Mouse (Mus musculus) thymus, adult 2 months (tissue): Measurements from ENCODE around the gene Ftcd. TPM values are rescaled to one million over a fixed set of nuclear protein-coding genes. Genes with fewer than 3 reads are reported as not detected.

Source experiments
- DNase-seq: peaks from one replicate; pipeline ENCODE4 v3.0.0; 2021
- H3K27ac ChIP-seq: fragments of 200-500 bp; 2 replicates; pipeline ENCODE4 v1.5.1; 2012; ENCODE audit warnings: low read length, control low read depth; ENCODE audit not compliant: control insufficient read depth, insufficient read depth
- H3K27me3 ChIP-seq: fragments of 200-500 bp; 2 replicates; pipeline ENCODE4 v1.6.1; 2012; ENCODE audit warnings: mild to moderate bottlenecking, low read length, moderate library complexity, mixed read lengths; ENCODE audit not compliant: control insufficient read depth, insufficient read depth
- H3K36me3 ChIP-seq: fragments of 200-500 bp; 2 replicates; pipeline ENCODE4 v1.6.1; 2012; ENCODE audit warnings: mild to moderate bottlenecking, low read length, moderate library complexity; ENCODE audit not compliant: control insufficient read depth, insufficient read depth
- H3K4me1 ChIP-seq: fragments of 200-500 bp; replicated peaks from 2 replicates; pipeline ENCODE4 v1.6.1; 2012; ENCODE audit warnings: low read length; ENCODE audit not compliant: control insufficient read depth, insufficient read depth
- H3K4me3 ChIP-seq: fragments of 200-500 bp; 2 replicates; pipeline ENCODE4 v1.5.1; 2012; ENCODE audit warnings: mild to moderate bottlenecking, low read length, control low read depth, moderate library complexity; ENCODE audit not compliant: control insufficient read depth, insufficient read depth
- CTCF ChIP-seq: fragments of 200-500 bp; IDR thresholded peaks from 2 replicates; pipeline ENCODE4 v1.5.1; 2012; ENCODE audit warnings: mild to moderate bottlenecking, control low read depth, low read length, moderate library complexity, borderline replicate concordance; ENCODE audit not compliant: control insufficient read depth, poor library complexity, insufficient read depth; ENCODE audit errors: extremely low read depth
- POLR2A ChIP-seq: fragments of 200-500 bp; IDR thresholded peaks from 2 replicates; pipeline ENCODE4 v1.6.1; 2012; ENCODE audit warnings: mild to moderate bottlenecking, low read length, control low read depth, moderate library complexity; ENCODE audit not compliant: control insufficient read depth, poor library complexity, insufficient read depth; ENCODE audit errors: extremely low read depth
- WGBS: fragments of 180-500 bp; shearing (Covaris S2); methylation state at CpG from one replicate; pipeline ENCODE4 v1.1.7; 2018; 5-methylcytosine and 5-hydroxymethylcytosine counted together
- polyA plus RNA-seq: library from polyadenylated mRNA; depleted of rRNA; stranded (reverse); fragments of >200 nt; gene quantifications from 2 replicates; pipeline ENCODE4 v1.2.3, GENCODE M21; 2012

The Ftcd gene
- polyA plus RNA-seq, 1 experiment, result 0.03 TPM

- Histone ChIP-seq H3K4me3 (no peak overlapping the region), H3K27ac (no peak overlapping the region), H3K36me3 (0 out of 2 replicates have a peak, but pooled peaks cover 7% of the 10 kb centered on the region), H3K27me3 (no peaks in the 10 kb centered on the region), H3K4me1 (no peaks in the 10 kb centered on the region)
- TF ChIP-seq CTCF (no peak), POLR2A (no peak)
- WGBS, result 93% methylated on average over 5 of the region's 5 CpGs
- no peak for DNase-seq
Measured at GRCm38 (mm10) chr10:76554061-76554460, 21.4 kb upstream of the Ftcd start.

DNA sequence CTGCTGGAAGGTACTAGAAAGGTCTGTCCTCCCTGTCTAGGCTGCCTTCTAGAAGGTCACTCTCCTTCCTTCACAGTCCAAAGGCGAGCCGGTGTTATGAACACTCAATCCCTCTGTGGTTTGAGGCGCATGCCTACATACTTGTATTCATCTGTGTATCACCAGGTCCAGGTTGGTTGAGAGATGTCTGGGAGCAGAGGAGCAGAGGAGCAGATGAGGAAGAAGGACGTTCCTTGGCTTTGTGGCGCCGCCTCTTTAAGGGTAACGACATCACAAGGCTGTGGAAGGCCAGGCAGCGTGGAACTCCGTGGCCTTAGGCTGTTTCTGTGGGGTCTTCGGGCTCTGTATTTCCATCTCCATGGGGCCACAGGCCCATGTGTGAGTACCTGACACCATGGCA is 13.5 kb upstream of the Ftcd start, which contains the start of gene Spatc1l:
Spatc1l (plus strand) TSS at position 301 of the 400 bp plus-strand sequence.
- DNase-seq, result no peak
- no peaks in the 10 kb centered on the region for H3K36me3 ChIP-seq
- H3K27me3 ChIP-seq, result no peaks in the 10 kb centered on the region
- WGBS, result 85% methylated on average over 10 of the region's 10 CpGs
- H3K4me3 ChIP-seq, result no peak within 1 kb of the TSS
- H3K27ac ChIP-seq, result no peak within 1 kb of the TSS
- TF ChIP-seq CTCF, result no peak
- no peak for TF ChIP-seq POLR2A
- no peaks in the 10 kb centered on the region for H3K4me1 ChIP-seq

DNA sequence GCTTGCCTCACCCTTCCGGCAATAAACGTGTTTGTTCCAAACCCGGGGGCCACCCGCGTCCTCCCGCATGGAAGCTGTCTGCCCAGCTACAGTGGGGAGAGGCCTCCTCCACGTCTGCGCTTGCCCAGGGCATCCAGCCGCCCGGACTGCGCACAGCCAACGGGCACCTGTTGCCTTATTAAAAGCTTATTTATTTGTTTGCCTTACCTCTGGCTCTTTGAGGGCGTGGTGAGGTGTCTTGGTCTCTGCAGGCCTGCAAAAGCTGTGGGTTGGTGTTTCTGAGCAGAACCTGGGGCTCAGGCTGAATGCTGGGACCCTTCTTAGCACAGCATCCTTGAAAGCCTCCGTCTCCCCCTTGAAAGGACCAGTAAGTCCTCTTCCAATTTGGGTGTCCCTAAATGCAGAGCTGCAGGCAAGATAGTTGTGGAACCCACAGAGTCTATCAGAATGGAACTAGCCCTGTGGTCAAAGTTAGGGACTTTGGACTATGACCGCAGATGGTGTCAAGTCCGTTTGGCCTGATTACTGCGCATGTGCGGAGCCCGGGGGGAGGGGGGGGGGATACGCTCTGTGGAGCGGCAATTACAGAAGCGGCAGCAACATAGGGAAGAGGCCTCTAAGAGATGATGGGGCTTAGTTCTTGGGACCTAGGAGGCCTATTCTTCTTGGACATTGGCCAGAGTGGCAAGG is 5.3 kb upstream of the Ftcd start:
- H3K27me3 ChIP-seq, result no peaks in the 10 kb centered on the region

GRCm38 (mm10) chr10:76571070-76571469 is 4.4 kb upstream of the Ftcd start:
- 47% methylated on average over 2 of the region's 2 CpGs for WGBS
- TF ChIP-seq POLR2A (no peak), CTCF (no peak)
- no peaks in the 10 kb centered on the region for H3K27me3 ChIP-seq
- H3K36me3 ChIP-seq, result no peaks in the 10 kb centered on the region
- no peaks in the 10 kb centered on the region for H3K4me1 ChIP-seq
- DNase-seq, result no peak
- H3K27ac ChIP-seq, result no peak overlapping the region
- no peak overlapping the region for H3K4me3 ChIP-seq

More for the DNA sequence above, 5.3 kb upstream of the Ftcd start:
- Histone ChIP-seq H3K4me1 (no peaks in the 10 kb centered on the region), H3K4me3 (no peak overlapping the region), H3K36me3 (no peaks in the 10 kb centered on the region), H3K27ac (no peak overlapping the region)
- TF ChIP-seq POLR2A, result no peak
- no peak for TF ChIP-seq CTCF
- 94% methylated on average over 22 of the region's 22 CpGs for WGBS
- DNase-seq, result no peak

GRCm38 (mm10) chr10:76572151-76572550 is 3.3 kb upstream of the Ftcd start:
- DNase-seq, result no peak
- Histone ChIP-seq H3K27me3 (no peaks in the 10 kb centered on the region), H3K4me1 (no peaks in the 10 kb centered on the region), H3K4me3 (no peak overlapping the region), H3K27ac (no peak overlapping the region), H3K36me3 (no peaks in the 10 kb centered on the region)
- 94% methylated on average over 3 of the region's 3 CpGs for WGBS
- no peak for TF ChIP-seq POLR2A
- no peak for TF ChIP-seq CTCF

GRCm38 (mm10) chr10:76576920-76577319 is 1.5 kb downstream of the Ftcd start:
- H3K36me3 ChIP-seq, result no peaks in the 10 kb centered on the region
- no peaks in the 10 kb centered on the region for H3K27me3 ChIP-seq
- H3K4me3 ChIP-seq, result no peak overlapping the region
- no peak for DNase-seq
- H3K4me1 ChIP-seq, result no peaks in the 10 kb centered on the region
- H3K27ac ChIP-seq, result no peak overlapping the region
- 96% methylated on average over 7 of the region's 7 CpGs for WGBS
- TF ChIP-seq POLR2A (no peak), CTCF (no peak)
